Mouse (Mus musculus) olfactory bulb, adult 2 months (tissue): ENCODE data around the gene Lhfpl3.

ENCODE experiments used
- CTCF ChIP-seq: fragments of 200-500 bp; IDR thresholded peaks from 2 replicates; pipeline ENCODE4 v1.5.1; 2012; ENCODE audit warnings: low read depth, mild to moderate bottlenecking, low read length, moderate library complexity; ENCODE audit not compliant: insufficient read depth
- POLR2A ChIP-seq: fragments of 200-500 bp; IDR thresholded peaks from 2 replicates; pipeline ENCODE4 v1.6.1; 2012; ENCODE audit warnings: mild to moderate bottlenecking, low read depth, low read length, moderate library complexity; ENCODE audit not compliant: insufficient read depth

GRCm38 (mm10) chr5:23111307-23111706 lies 365.4 kb downstream of the Lhfpl3 start:
- TF ChIP-seq CTCF: no peak
- TF ChIP-seq POLR2A: no peak
